Mouse (Mus musculus) myocyte (in vitro differentiated cells): ENCODE measurements at regions not wholly inside any gene's neighbourhood (a gene's known extent, or its start where the extent isn't known, plus 50 kb on each side); places are given as distances from the start of the nearest gene placed in this dataset.

Experiments
- CEBPB ChIP-seq: IDR thresholded peaks from 2 replicates; pipeline ENCODE4 v1.6.1; 2011; ENCODE audit warnings: mild to moderate bottlenecking, moderate library complexity; ENCODE audit not compliant: poor library complexity, insufficient read depth, severe bottlenecking
- E2F4 ChIP-seq: IDR thresholded peaks from one replicate; pipeline ENCODE4 v1.6.1; 2011; ENCODE audit warnings: mild to moderate bottlenecking, control low read depth, moderate library complexity; ENCODE audit not compliant: insufficient read depth
- MAX ChIP-seq: IDR thresholded peaks from one replicate; pipeline ENCODE4 v1.6.1; 2011; ENCODE audit warnings: low read depth, mild to moderate bottlenecking, control low read depth
- MYOD1 ChIP-seq, 3 experiments: IDR thresholded peaks; one replicate each; pipeline ENCODE4 v1.6.1; 2011; ENCODE audit warnings: control low read depth in 2 of 3, low read depth in 2 of 3, mild to moderate bottlenecking in 2 of 3, moderate library complexity in 1 of 3; ENCODE audit not compliant: insufficient read length in 2 of 3, control insufficient read depth in 1 of 3
- MYOG ChIP-seq, 3 experiments: IDR thresholded peaks; one replicate each; pipeline ENCODE4 v1.6.1; 2011; ENCODE audit warnings: control low read depth in 2 of 3, low read depth in 2 of 3, mild to moderate bottlenecking in 2 of 3; ENCODE audit not compliant: insufficient read length in 2 of 3, control insufficient read depth in 1 of 3, insufficient read depth in 1 of 3
- POLR2A ChIP-seq: IDR thresholded peaks from one replicate; pipeline ENCODE4 v1.6.1; 2011; ENCODE audit warnings: low read depth, mild to moderate bottlenecking, control low read depth, moderate library complexity; ENCODE audit not compliant: insufficient read length
- POLR2AphosphoS2 ChIP-seq: IDR thresholded peaks from one replicate; pipeline ENCODE4 v1.6.1; 2011; ENCODE audit warnings: low read depth, control low read depth; ENCODE audit not compliant: insufficient read length
- TCF12 ChIP-seq: IDR thresholded peaks from one replicate; pipeline ENCODE4 v1.6.1; 2011; ENCODE audit warnings: mild to moderate bottlenecking, control low read depth; ENCODE audit not compliant: poor library complexity, insufficient read depth, severe bottlenecking
- USF1 ChIP-seq: IDR thresholded peaks from one replicate; pipeline ENCODE4 v1.6.1; 2011; ENCODE audit warnings: low read depth, mild to moderate bottlenecking, control low read depth, moderate library complexity

- TF ChIP-seq POLR2AphosphoS2 = no peak
- no peak for TF ChIP-seq POLR2A
- no peak for TF ChIP-seq TCF12
- TF ChIP-seq MAX = no peak
- TF ChIP-seq MYOG (IDR thresholded peaks at IDR 0.05; ENCODE audit: control insufficient read depth in 1 of 3, insufficient read depth in 1 of 3, insufficient read length in 2 of 3, low read depth in 2 of 3) = peak in 2 of 3 experiments; percentile 14 to 73
- peak in 2 of 3 experiments; percentile 41 to 54 for TF ChIP-seq MYOD1 (IDR thresholded peaks at IDR 0.05; ENCODE audit: control insufficient read depth in 1 of 3, insufficient read length in 2 of 3, low read depth in 2 of 3)
- TF ChIP-seq USF1 = no peak
- TF ChIP-seq CEBPB = no peak
- TF ChIP-seq E2F4 = no peak
Measured at GRCm38 (mm10) chr9:103877851-103878250, 116.2 kb upstream of the Tmem108 start.
